Mouse (Mus musculus) cerebellum, postnatal 4 days (tissue): ENCODE measurements at regions not wholly inside any gene's neighbourhood (a gene's known extent, or its start where the extent isn't known, plus 50 kb on each side); places are given as distances from the start of the nearest gene placed in this dataset.

Experiments
- DNase-seq, 2 experiments: peaks; one replicate each; pipeline ENCODE4 v3.0.0; 2022; ENCODE audit warnings: low spot score in 2 of 2, mixed read lengths in 1 of 2

- no peak for DNase-seq
Observed at GRCm38 (mm10) chr13:44394016-44394415, 335.3 kb upstream of the Jarid2 start.

DNA sequence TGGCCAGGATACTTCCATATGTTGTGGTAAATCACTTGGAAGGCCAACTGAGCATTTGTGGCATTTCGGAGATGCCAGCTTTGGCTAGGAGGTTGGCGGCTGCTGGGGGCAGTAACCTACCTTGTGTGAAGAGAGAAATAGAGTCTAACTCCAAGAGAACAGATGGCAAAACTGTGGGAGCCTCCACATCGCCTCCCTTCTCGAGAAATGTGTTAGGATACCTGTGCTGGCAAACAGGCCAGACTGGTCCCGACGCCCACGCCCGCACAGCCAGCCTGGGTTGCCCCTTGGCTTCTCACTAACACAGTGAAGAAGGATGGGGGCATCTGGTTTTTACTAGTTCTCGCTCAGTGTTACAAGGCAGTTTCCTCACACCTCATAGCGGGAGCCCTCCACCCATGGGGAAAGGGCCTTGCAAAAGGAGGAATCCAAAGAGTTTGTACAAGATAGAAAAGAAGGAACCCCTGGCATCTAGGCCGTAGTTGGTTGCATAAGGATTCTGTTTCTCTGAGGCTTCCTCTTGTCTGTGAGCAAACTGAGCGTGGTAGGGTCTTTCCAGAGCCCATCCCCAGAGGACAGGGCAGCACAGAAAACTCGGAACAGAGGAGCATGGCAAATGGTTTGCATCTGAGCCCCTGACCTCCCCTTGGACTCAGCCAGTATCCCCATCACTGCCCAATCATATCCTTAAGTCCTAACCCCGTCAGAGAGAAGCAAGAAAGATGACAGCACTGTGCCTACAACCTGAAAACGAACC, 330.5 kb upstream of the Jarid2 start:
- DNase-seq: peak in 1 of 2 experiments; percentile 23

DNA sequence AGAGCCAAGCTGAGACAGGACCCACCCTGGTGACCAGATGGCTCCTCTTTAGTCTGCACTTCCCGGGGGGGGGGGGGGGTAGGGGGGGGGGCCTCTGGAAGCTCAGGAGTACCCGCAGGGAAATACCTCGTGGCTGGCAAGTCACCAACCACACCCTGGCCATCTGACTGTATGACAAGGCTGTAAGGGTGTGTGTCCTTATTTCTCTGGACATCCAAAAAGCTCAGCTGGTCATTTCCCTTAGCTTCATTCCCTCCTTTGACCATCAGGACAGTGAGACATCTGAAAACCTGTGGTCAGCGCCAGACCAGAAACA, 329.9 kb upstream of the Jarid2 start:
- DNase-seq: peak in 1 of 2 experiments; percentile 28

GRCm38 (mm10) chr13:44399831-44400321, 329.4 kb upstream of the Jarid2 start:
- DNase-seq: peak in 1 of 2 experiments; percentile 43

DNA sequence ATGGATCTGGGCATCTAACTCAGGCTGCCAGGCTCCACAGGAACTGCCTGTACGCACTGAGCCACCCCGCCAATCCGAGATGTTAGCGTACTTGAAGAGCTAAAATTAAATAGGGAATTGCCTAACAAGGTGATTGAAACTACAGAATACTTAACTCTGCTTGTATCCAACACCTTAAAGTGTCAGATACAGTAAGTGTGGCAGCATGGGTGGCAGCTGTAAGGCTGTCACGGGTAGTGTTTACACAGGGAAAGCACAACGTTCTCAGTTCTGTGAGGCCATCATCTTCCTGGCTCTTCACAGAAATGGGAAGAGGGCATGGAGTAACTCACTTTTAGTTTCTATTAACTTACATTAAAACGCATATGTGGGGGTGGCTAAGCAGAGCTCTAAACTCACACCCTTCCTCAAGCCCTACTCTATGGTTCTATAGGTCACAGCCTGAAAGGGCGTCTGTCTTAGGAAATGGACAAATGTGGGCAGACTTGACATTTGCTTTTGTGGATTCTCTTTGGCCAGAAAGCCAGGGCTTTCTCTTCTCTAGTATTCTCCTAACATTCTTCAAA, 325.2 kb upstream of the Jarid2 start:
- no peak for DNase-seq

- no peak for DNase-seq
Observed at GRCm38 (mm10) chr13:44407307-44407706, 322.0 kb upstream of the Jarid2 start.

DNA sequence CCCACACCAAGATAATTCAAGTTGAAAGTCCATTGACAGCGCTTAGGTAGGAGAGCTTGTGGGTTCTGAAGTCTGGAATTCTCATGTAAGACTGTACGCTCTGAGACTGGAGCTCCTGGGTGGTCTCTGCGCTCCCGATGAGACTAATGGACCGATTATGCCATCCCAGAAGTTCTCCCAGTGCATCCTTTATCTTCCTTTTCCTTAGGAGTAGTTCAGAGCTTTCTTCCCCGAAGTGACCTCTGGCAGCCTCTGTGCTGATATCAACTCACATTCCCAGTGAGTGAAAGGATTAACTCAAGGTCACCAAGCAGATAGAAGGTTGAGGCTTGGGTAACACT, 320.7 kb upstream of the Jarid2 start:
- no peak for DNase-seq

DNA sequence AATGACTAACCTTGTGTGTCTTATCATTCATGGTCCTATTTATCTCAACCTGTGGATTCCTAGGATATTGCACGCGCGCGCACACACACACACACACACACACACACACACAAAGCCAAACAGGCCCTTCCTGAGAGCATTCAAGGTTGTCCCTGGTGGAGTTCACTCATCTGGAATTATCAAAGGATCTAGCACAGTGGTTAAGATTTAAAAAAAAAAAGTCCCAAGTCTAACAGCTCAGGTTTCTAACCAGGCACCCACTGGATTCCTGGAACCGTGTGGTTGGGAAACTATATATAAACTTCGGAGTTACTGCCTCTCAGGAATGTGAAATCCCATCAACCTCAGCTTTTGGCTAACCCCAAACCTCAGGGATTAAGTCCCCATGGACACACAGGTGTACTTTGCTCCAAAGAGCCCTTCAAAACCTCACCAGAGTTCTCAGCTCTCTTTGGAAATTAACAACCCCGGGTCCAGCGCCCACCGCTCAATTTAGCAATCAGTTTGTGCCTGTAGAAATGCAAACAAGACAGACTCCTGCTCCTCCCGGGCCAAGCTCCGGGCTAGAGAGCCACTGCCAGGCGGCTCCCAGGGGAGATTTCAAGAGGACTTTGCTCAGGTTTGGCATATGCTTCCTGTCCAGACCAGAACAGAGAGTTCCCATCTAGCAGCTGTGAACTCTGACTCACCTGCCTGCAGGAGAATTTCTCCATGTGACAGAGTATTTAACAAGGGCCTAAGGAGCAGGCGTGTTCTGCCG, 320.1 kb upstream of the Jarid2 start:
- no peak for DNase-seq

GRCm38 (mm10) chr13:44409720-44410047, 319.6 kb upstream of the Jarid2 start:
- no peak for DNase-seq

DNA sequence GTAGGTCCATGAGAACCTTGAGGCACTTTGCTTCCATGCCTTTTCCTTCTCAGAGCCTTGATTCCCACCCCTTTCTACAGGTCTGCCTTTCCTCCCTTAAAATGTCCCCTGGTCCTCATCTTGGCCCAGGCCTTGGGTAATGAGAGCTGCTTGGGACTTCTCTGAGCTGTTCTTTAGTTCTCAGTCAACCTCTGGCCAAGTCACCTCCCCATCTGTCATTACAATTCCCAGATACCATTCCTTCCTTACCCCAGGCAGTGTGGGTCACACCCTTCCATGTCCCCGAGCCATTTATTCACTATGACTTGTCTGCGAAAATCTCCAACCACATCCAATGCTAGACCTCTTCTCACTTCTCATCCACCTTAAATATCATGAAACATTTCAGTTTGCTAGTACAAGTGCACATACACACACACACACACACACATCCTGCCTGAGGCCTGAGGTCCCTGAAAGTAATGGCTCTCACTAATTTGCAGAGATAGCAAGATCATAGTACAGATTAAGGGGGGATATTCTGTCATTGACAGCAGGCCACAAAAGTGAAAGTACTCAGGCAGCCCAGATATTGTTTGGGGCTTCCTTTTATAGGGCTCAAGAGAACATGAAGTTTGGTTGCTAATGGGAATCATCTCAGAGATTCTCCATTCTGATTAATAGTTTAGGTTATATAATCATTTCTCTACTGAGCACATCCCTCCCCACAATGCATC, 317.3 kb upstream of the Jarid2 start:
- DNase-seq: no peak

DNA sequence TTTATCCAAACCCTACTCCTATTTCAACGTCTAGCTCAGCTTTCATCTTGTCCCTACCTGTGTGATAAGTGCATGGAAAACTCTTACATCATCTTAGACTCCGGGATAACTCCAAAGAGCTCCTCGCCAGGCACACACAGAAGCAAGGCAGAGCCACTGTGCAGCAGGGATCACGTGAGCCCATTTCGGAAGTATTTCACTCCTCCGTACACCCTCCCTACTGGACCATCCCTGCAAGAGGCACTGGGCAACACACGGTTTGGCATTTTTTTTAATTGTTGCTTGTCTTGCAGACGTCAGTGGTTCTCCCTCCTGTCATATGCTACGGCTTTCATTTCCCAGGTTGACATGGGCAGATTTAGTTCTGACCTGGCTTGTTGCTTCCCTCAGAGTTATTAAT, 316.0 kb upstream of the Jarid2 start:
- DNase-seq: no peak

DNA sequence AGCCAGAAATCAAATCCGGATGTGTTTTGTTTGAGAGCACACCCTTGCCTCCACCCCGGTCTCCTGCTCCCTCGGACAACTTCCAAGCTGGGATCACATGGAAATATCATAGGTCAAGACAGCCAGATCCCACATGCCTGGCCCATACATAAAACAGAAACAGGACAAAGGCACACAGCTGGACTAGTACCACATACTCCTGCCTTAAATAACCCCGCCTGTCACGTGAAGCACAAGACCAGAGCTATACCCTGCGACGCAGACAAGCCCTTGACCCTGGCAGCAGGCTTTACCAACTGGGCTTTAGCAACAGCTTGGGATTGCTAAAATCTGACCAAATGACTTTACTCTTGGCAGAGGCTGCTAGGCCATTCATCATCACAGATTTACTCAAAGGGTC, 313.3 kb upstream of the Jarid2 start:
- DNase-seq: no peak

GRCm38 (mm10) chr13:44416986-44417385, 312.3 kb upstream of the Jarid2 start:
- no peak for DNase-seq

GRCm38 (mm10) chr13:44419056-44419455, 310.2 kb upstream of the Jarid2 start:
- no peak for DNase-seq

DNA sequence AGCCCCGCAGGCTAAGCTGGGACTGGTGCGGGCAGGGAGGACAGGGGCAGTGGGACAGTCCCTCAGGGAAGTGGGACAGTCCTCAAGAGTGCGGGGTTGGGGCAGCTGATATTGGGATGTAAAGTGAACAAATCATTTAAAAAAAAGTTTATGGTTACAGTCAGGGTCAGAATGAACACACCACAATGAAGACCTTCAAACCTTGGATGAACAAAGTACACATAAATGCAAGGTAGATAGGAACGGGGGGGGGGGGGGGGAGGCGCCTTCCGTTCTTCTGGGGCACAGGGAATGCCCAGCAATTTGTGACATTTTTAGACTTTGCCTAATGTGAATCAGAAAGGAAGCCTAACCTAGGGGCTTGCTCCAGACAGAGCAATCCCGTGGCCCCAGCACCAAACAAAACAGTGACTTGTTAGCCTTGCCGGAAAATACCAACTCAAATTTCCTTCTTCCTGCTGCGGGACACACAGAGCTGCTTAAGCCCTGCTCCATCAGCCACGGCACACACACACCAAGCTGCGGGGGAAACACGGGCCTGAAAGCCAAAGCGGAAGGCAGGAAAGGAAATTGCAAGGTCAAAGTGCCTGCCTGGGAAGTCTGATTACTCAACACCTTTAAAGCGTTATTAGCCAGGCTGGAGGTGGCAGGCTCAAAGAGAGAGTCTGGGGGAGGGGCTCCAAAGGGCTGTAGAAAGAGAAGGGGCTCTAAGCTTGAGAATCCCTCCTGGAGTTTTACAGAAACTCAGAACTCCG, 309.6 kb upstream of the Jarid2 start:
- DNase-seq: no peak

DNA sequence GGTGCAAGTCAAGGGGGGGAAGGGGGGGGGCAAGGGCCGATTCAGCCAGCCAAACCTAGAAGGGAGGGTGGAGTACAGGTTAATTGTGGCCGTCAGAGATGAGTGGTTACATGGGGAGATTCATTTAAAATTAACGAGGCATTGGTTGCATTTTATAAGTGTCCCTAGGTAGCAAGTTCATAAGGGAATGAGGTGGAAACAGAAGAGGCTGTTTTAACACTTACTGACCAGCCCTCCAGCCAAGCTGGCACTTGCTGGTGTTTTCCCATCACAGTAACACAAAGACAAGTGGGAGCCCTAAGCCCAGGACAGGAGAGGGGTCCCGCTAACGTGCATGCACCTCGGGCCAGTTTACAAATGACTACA, 309.1 kb upstream of the Jarid2 start:
- no peak for DNase-seq

GRCm38 (mm10) chr13:44420941-44421340, 308.3 kb upstream of the Jarid2 start:
- no peak for DNase-seq

GRCm38 (mm10) chr13:44421426-44421825, 307.8 kb upstream of the Jarid2 start:
- no peak for DNase-seq

DNA sequence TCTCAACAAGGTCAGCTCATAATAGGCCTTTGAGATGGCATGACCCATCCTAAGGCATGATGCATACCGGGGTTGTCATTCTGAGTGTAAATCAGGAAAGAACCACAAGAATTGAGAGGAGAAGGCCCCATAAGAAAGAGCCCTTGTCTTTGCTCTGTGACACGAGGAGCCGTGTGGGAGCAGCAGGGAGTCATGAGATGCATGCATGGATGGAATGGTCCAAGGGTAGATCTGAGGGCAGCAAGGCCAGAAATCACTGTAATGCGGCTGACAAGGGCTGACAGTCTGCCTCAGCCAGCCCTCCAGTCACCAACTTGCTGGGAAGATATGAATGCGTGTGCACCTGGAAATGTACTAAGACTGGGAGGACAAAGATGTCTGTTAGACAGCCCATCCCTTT, 307.4 kb upstream of the Jarid2 start:
- DNase-seq: no peak

DNA sequence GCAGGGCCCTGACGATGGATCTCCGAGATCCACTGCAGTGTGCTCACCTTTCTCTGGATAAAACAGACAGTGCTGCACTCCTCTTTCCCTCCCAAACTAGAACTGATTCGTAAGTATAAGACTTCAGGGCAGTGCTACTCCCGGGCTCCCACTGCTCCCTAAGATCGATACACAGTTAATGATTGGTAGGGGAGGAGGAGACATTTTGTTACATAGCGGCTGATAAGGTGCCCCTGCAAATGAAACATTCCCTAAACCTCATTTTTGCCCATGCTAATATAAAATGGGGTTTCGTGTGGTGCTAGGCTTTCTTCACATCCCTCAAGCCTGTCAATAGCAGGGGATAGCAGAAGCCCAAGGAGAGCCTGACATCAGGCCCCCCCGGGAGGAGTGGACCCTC, 298.8 kb upstream of the Jarid2 start:
- no peak for DNase-seq

DNA sequence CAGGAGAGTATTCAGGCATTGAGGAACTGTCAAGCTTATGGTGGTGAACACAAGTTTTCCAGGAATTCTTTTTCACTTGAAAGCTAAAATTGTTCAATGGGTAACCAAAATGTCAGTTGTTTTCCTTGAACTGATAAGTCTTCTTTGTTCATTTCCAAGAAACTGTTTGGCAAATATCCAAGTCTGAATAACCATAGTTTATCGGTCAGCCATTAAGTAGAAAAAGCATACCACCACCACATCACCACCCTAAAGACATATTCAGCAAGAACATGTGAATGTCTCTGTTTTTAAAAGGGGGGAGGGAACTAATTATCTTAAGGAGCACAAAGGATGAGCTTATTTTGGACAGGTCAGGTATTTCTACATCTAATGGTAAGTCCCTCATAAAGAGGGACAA, 291.6 kb upstream of the Jarid2 start:
- DNase-seq: no peak

DNA sequence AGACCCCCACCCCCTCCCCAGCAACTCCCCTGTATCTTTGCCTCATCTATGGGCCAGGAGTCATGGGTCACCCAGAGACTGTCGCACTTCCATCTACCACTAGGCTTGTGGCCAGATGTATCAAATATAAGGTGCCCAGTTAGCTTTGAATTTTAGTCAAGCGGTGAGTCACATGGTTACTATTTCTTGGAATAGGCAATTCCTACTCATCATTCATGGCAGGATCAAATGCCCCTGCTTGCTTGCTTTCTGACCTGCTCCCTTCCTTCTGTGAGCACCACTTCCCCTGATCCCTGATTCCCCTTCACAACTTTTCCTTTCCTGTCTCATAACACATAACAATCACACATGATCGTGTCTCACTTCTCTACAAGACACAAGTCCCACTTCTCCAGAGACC, 288.2 kb upstream of the Jarid2 start:
- DNase-seq: no peak
